Mouse (Mus musculus) embryonic facial prominence, embryonic 15.5 days (tissue): ENCODE data around the gene Fut7. TPM values are rescaled to one million over a fixed set of nuclear protein-coding genes. Genes with fewer than 3 reads are reported as not detected.

Source experiments
- ATAC-seq: fragments of 200-750 bp; cut with Nextera tagmentation; 2 replicates; pipeline ENCODE4 v1.8.0; 2017; ENCODE audit warnings: low read depth, moderate TSS enrichment; ENCODE audit not compliant: insufficient number of reproducible peaks, low FRiP score, low TSS enrichment
- H3K27ac ChIP-seq: fragments of 300-500 bp; sonication (generic); replicated peaks from 2 replicates; pipeline ENCODE4 v1.5.1; 2015; ENCODE audit warnings: mild to moderate bottlenecking, inconsistent platforms
- H3K27me3 ChIP-seq: fragments of 300-500 bp; sonication (generic); 2 replicates; pipeline ENCODE4 v1.6.1; 2015; ENCODE audit warnings: inconsistent platforms
- H3K36me3 ChIP-seq: fragments of 300-500 bp; sonication (generic); 2 replicates; pipeline ENCODE4 v1.6.1; 2015; ENCODE audit warnings: mild to moderate bottlenecking, inconsistent platforms
- H3K4me1 ChIP-seq: fragments of 300-500 bp; sonication (generic); 2 replicates; pipeline ENCODE4 v1.6.1; 2015; ENCODE audit warnings: inconsistent platforms
- H3K4me2 ChIP-seq: fragments of 300-500 bp; sonication (generic); replicated peaks from 2 replicates; pipeline ENCODE4 v1.6.1; 2015; ENCODE audit warnings: mild to moderate bottlenecking, inconsistent platforms
- H3K4me3 ChIP-seq: fragments of 300-500 bp; sonication (generic); replicated peaks from 2 replicates; pipeline ENCODE4 v1.5.1; 2015; ENCODE audit warnings: mild to moderate bottlenecking, inconsistent platforms
- H3K9ac ChIP-seq: fragments of 300-500 bp; sonication (generic); 2 replicates; pipeline ENCODE4 v1.6.1; 2015; ENCODE audit warnings: inconsistent platforms
- H3K9me3 ChIP-seq: fragments of 300-500 bp; sonication (generic); replicated peaks from 2 replicates; pipeline ENCODE4 v1.6.1; 2016; ENCODE audit warnings: inconsistent platforms
- WGBS: fragments of 180-500 bp; shearing (Covaris S2); methylation state at CpG from one replicate; pipeline ENCODE4 v1.1.7; 2015; 5-methylcytosine and 5-hydroxymethylcytosine counted together
- polyA plus RNA-seq: library from polyadenylated mRNA; unstranded; fragments of >200 nt; fragmentation: Nextera tagmentation; extraction: Ambion mirVana; gene quantifications from 2 replicates; pipeline ENCODE4 v1.2.1, GENCODE M21; 2015

Gene Fut7
- polyA plus RNA-seq, result 0.08 and 0.20 TPM in 2 replicates

DNA sequence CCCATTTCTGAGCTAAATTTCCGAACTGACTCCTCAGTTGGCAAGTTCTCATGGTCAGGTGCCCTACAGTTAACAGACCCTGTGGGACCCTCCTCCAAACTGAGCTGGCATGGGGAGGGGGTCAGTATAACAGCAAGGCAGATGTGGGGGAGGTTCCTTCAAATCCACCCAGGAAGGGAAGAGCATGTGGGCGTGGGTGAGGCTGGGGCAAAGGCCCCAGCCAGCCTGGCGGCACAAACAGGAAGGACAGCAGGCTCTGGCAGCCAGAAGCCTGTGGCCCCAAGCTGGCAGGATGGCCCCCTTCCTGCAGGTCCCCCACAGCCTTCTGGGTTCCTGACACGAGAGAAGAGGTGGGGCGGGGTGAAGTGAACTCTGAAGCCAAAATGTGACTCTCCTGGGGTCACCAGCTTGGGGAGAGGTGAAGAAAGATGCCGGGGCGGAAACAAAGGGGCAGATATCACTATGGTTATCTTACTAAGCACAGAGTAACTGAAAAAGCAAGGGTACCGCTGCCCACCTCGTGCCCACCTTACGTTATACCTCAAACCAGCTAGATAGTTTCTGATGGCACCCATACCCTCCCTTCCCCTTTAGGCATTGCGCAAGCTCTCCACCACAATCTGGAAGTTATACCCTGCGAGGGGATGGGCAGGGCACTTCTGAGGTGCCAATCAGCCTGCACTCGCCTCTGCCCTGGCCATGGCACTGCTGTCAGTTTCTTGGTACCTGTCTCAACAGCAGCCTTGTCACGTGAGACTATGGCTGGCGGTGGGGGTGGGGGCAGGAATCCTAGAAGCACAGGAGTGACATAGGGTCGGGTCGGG is at the start of gene Fut7:
Gene Fut7, plus strand, starts transcription at position 681 of the 824 bp plus-strand sequence.
- Histone ChIP-seq H3K4me3 (no peak within 1 kb of the TSS), H3K27me3 (peaks cover 29% of the 10 kb centered on the region), H3K4me1 (0 out of 2 replicates have a peak, but pooled peaks cover 8% of the 10 kb centered on the region), H3K9me3 (no peaks in the 10 kb centered on the region), H3K9ac (no peak within 1 kb of the TSS), H3K4me2 (no peak within 1 kb of the TSS), H3K36me3 (no peaks in the 10 kb centered on the region), H3K27ac (no peak within 1 kb of the TSS)
- WGBS, result 60% methylated on average over 17 of the region's 17 CpGs
- no peak for ATAC-seq

DNA sequence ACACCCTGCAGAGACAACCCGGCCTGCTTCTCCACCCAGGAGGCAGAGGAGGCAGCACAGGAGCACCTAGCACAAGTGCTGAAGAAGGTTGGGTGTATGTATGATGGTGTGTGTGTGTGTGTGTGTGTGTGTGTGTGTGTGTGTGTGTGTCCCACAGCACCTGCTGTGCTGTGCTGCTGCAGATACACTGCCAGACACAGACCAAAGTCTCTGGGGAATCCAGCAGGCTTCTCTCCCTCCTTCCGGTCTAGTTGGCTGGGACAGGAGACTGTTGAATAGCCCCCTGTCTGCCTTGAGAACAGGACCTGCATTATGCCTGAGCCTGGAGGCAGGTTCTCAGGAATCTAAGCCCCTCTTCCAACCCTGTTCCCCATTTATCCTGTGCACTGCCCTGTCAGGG is 49.6 kb upstream of the Fut7 start:
- H3K36me3 ChIP-seq, result peaks cover 16% of the 10 kb centered on the region
- H3K4me1 ChIP-seq, result peaks cover 31% of the 10 kb centered on the region
- H3K9me3 ChIP-seq, result no peaks in the 10 kb centered on the region
- 20% methylated on average over 2 of the region's 2 CpGs for WGBS
- ATAC-seq, result no peak
- peak overlapping the region; percentile 71 for H3K4me3 ChIP-seq
- H3K9ac ChIP-seq, result no peak overlapping the region
- H3K4me2 ChIP-seq, result peak overlapping the region; percentile 99
- H3K27ac ChIP-seq, result no peak overlapping the region
- H3K27me3 ChIP-seq, result no peaks in the 10 kb centered on the region

DNA sequence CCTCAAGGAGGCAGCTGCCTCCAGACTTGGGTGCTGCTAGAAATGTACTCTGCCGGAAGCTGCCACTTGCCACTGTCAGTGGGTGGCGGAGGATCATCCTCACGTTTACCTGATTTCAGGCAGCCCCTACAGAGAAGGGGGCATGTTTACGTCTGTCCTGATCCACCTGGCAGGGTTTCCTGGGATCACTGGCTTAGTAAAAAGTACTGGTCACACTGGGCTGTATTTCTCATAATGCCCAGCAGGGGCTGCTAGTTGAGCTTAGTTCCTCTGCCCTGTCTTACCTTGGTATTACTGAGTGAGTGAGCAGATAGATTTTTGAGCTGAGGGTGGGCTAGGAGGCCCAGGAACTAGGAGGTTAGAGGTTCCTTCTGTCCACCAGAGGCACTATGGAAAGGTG is 46.5 kb upstream of the Fut7 start:
- no peak overlapping the region for H3K4me2 ChIP-seq
- H3K27me3 ChIP-seq, result no peaks in the 10 kb centered on the region
- no peak for ATAC-seq
- H3K9ac ChIP-seq, result no peak overlapping the region
- 61% methylated on average over 4 of the region's 4 CpGs for WGBS
- H3K9me3 ChIP-seq, result no peaks in the 10 kb centered on the region
- H3K36me3 ChIP-seq, result peaks cover 16% of the 10 kb centered on the region
- H3K4me3 ChIP-seq, result no peak overlapping the region
- no peak overlapping the region for H3K27ac ChIP-seq
- H3K4me1 ChIP-seq, result peaks cover 26% of the 10 kb centered on the region

DNA sequence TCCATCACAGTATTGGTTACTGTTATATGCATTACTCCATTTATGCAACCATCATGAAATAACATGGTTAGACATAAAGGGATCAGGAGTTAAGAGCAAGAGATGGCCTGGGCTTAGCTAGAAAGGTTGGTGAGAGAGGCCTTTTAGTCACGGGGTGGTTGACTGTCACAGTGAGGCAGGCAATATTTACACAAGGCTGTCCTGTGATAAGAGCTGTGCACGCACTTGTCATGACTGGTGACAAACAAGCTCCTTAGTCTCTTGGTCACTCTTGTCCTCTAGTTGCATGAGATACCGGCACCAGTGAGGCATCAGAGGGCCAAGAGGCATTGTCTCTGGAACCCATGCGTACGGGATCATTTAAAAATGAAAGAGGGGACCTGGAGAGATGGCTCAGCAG is 38.6 kb upstream of the Fut7 start:
- 77% methylated on average over 5 of the region's 5 CpGs for WGBS
- Histone ChIP-seq H3K4me1 (no peaks in the 10 kb centered on the region), H3K27me3 (no peaks in the 10 kb centered on the region), H3K9me3 (no peaks in the 10 kb centered on the region), H3K27ac (no peak overlapping the region), H3K9ac (no peak overlapping the region), H3K4me3 (no peak overlapping the region), H3K4me2 (no peak overlapping the region), H3K36me3 (no peaks in the 10 kb centered on the region)
- ATAC-seq, result no peak

DNA sequence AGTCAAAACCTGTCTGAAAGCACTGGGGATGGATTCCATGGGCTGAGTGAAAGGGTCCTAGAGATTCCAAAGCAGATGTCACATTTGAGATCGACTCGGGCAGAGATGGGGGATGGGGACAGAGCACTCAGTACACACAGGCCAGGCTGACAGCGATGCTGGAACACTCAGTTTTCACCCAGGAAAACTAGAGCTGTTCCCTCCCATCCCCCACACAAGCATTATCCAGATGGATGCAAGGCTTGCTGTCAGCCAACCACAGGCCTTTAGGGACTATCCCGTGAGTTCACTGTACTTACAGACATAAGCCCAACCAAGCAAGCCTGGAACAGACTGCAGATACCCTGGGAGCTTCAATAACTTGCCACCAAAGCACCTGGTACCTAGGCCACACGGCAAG is 31.8 kb upstream of the Fut7 start:
- H3K36me3 ChIP-seq, result no peaks in the 10 kb centered on the region
- no peak for ATAC-seq
- H3K27ac ChIP-seq, result no peak overlapping the region
- H3K4me1 ChIP-seq, result peaks cover 19% of the 10 kb centered on the region
- H3K9me3 ChIP-seq, result no peaks in the 10 kb centered on the region
- no peak overlapping the region for H3K4me2 ChIP-seq
- WGBS, result 45% methylated on average over 5 of the region's 5 CpGs
- no peak overlapping the region for H3K9ac ChIP-seq
- no peak overlapping the region for H3K4me3 ChIP-seq
- peaks cover 19% of the 10 kb centered on the region for H3K27me3 ChIP-seq

DNA sequence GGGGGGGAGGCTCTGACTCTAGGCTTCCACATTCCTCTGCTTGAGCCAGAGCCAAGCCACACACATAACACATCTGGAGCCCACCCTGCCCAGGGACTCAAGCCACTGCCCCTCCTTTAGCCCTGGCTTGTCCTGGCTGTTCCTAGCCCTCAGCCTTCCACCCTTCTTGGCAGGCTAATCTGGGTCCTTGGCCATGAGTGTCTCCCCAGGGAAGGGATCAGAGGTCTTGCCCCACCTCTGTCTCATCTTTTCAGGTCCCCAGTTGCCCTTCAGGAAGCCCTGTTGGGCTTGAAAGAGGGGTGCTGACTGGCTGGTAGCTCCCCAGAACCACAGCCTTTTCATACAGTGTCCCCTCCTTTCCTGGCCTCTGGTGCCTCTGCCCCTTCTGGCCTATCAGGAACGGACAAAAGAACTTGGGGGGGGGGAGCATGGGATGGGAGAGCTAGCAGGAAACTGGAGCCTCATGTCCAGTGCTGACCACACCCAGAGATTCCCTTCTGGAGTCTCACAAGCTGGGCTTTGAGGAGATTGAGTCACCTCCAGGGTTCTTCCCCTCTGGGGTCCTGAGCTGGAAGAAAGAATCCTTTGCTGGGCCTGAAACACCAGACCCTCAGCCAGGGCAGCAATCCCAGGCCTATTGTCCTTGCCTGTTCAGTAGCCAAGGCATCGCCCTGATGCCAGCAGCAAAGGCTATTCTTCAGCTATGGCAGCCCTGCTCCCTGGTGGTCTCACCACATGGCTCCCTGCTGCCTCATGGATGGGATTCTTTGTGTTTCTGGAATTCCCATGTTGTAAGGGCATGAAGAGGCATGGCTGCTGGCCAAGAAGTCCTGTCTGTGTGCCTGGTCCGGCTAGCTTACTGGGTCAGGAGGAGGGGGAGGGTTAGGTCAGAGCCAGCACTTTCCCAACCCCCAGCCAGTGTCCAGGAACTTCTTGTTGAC is 28.5 kb upstream of the Fut7 start:
- H3K36me3 ChIP-seq, result no peaks in the 10 kb centered on the region
- no peak for ATAC-seq
- H3K27ac ChIP-seq, result no peak overlapping the region
- peaks cover 52% of the 10 kb centered on the region for H3K27me3 ChIP-seq
- no peaks in the 10 kb centered on the region for H3K9me3 ChIP-seq
- H3K4me2 ChIP-seq, result no peak overlapping the region
- no peak overlapping the region for H3K4me3 ChIP-seq
- WGBS, result 40% methylated on average over 3 of the region's 3 CpGs
- H3K4me1 ChIP-seq, result peaks cover 21% of the 10 kb centered on the region
- H3K9ac ChIP-seq, result no peak overlapping the region

DNA sequence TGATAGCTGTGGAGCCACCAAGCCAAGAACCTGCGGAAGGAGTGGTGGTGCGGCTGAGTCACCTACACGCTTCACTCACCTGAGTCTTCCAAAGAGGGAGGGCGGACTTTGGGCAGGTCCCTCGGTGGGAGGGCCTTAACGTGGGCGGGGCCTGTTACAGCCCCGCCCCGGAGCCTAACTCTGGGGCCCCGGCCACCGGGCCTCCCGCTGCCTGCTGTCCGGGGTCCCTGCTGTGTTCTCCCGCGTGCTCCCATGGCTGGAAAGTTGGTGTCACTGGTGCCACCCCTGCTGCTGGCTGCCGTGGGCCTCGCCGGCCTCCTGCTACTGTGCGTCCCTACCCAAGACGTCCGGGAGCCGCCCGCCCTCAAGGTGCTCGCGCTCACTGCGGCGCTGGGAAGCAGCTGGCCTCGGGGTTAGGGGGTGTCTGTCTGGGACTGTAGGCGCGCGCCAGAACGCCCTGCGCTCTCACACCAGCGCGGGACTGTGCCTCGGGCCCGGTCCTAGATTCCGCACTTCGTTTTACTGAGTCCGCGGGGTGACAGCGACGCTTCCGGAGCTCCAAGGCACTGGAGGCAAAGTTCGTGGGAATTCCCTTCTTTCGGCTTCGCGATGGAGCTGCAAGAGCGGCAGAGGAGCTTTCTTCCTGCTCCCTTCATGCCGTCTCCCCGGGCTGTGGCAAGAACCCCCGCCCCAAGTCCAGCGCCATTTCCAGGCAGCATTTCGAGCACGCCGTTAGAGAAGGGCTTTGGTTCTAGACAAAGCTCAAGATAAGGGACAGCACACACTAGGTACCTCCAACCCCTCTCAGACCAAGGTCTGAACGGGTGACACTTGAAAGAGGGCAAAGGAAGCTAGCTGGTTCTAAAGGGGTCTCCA is 27.1 kb upstream of the Fut7 start, which contains the start of gene Entpd2:
Gene Entpd2, plus strand, starts transcription at position 154 of the 876 bp plus-strand sequence.
- no peaks in the 10 kb centered on the region for H3K36me3 ChIP-seq
- peak within 1 kb of the TSS; percentile 46 for H3K4me3 ChIP-seq
- 1% methylated on average over 57 of the region's 57 CpGs for WGBS
- ATAC-seq, result no peak
- no peak within 1 kb of the TSS for H3K27ac ChIP-seq
- H3K9ac ChIP-seq, result peak within 1 kb of the TSS; percentile 23; the same call in 1 of the 2 replicates
- peak within 1 kb of the TSS; percentile 79 for H3K4me2 ChIP-seq
- no peaks in the 10 kb centered on the region for H3K9me3 ChIP-seq
- H3K4me1 ChIP-seq, result peaks cover 28% of the 10 kb centered on the region
- H3K27me3 ChIP-seq, result peaks cover 66% of the 10 kb centered on the region

DNA sequence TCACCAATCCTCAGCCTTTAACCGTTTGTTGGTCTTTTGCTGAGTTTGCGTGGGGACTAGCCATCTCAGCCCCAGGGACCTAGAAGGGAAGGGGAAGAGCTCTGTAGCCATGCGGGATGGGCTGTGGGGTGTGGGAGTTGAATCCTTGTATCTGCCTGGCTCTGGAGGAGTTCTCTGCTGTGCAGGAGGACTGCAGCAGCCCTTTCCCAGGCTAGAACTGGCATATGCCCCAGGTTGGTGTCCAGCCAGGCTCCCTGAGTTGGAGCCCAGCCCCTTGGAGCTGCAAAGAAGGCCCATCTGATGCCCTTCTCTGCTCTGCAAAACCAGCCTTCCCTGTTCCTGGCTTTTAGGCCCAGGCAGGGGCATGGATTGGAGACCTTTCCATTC is 26.5 kb upstream of the Fut7 start:
- Histone ChIP-seq H3K4me1 (peaks cover 28% of the 10 kb centered on the region), H3K9ac (no peak overlapping the region), H3K9me3 (no peaks in the 10 kb centered on the region), H3K36me3 (no peaks in the 10 kb centered on the region), H3K4me3 (peak overlapping the region; percentile 46), H3K4me2 (peak overlapping the region; percentile 79), H3K27ac (no peak overlapping the region), H3K27me3 (peaks cover 72% of the 10 kb centered on the region)
- WGBS, result 32% methylated on average over 3 of the region's 3 CpGs
- no peak for ATAC-seq

DNA sequence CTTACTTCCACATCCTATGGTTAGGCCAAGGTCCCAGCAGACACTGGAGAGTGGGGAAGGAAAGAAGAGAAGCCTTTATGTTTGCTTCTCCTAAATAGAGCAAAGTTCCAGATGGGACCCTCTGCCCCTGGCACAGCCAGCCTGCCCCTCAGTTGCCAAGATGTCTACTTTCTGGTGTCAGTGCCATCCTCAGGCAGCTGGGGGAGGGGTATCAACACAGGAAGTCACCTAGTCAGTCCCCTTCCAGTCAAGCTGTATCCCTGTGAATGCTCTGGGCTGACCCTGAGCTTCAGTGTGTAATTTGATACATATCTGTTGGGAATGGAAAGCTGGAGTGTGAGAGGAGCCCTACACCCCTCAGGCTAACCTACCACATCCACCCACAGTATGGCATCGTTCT is 26.1 kb upstream of the Fut7 start:
- H3K9me3 ChIP-seq, result no peaks in the 10 kb centered on the region

DNA sequence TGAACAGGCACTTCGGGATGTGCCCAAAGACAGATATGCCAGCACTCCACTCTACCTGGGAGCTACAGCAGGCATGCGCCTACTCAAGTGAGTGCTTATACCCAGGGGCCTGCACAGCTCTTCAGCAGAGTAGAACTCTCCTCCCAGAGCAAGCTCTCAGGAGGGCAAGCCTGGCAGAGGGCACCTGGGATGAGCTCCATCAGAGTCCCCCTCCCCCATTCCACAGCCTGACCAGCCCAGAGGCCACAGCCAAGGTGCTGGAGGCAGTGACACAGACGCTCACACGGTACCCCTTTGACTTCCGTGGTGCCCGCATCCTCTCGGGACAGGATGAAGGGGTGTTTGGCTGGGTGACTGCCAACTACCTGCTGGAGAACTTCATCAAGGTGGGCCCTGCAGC is 25.0 kb upstream of the Fut7 start:
- 87% methylated on average over 7 of the region's 7 CpGs for WGBS
- Histone ChIP-seq H3K27me3 (peaks cover 86% of the 10 kb centered on the region), H3K4me3 (no peak overlapping the region), H3K27ac (no peak overlapping the region), H3K4me1 (peaks cover 37% of the 10 kb centered on the region), H3K9ac (no peak overlapping the region), H3K36me3 (no peaks in the 10 kb centered on the region), H3K9me3 (no peaks in the 10 kb centered on the region), H3K4me2 (no peak overlapping the region)
- no peak for ATAC-seq

More for the DNA sequence above, 26.1 kb upstream of the Fut7 start:
- H3K4me3 ChIP-seq, result no peak overlapping the region
- no peak overlapping the region for H3K4me2 ChIP-seq
- no peak for ATAC-seq
- WGBS, result 17% methylated on average over 1 of the region's 1 CpGs
- H3K4me1 ChIP-seq, result peaks cover 28% of the 10 kb centered on the region
- no peak overlapping the region for H3K27ac ChIP-seq
- H3K36me3 ChIP-seq, result no peaks in the 10 kb centered on the region
- H3K9ac ChIP-seq, result no peak overlapping the region
- peaks cover 76% of the 10 kb centered on the region for H3K27me3 ChIP-seq
